Mouse (Mus musculus) brain, embryonic 14.5 days (tissue): ENCODE measurements around the gene Jade1. TPM values are rescaled to one million over a fixed set of nuclear protein-coding genes. Genes with fewer than 3 reads are reported as not detected.

Experiments used
- DNase-seq: peaks from one replicate; pipeline ENCODE4 v3.0.0-alpha.2; 2011; ENCODE audit warnings: low read depth
- CTCF ChIP-seq: fragments of 200-500 bp; IDR thresholded peaks from 2 replicates; pipeline ENCODE4 v1.5.1; 2012; ENCODE audit warnings: inconsistent platforms, mild to moderate bottlenecking, moderate library complexity, borderline replicate concordance; ENCODE audit not compliant: insufficient read depth, insufficient read length; ENCODE audit errors: extremely low read depth
- POLR2A ChIP-seq: fragments of 200-500 bp; IDR thresholded peaks from 2 replicates; pipeline ENCODE4 v1.6.1; 2012; ENCODE audit warnings: mild to moderate bottlenecking, inconsistent platforms, borderline replicate concordance; ENCODE audit not compliant: poor library complexity, insufficient read depth, insufficient read length, severe bottlenecking; ENCODE audit errors: extremely low read depth
- polyA plus RNA-seq: library from polyadenylated mRNA; depleted of rRNA; stranded (reverse); fragments of >200 nt; gene quantifications from 2 replicates; pipeline ENCODE4 v1.2.3, GENCODE M21; 2012

Gene Jade1
- polyA plus RNA-seq, 1 experiment = 12.9 TPM

DNA sequence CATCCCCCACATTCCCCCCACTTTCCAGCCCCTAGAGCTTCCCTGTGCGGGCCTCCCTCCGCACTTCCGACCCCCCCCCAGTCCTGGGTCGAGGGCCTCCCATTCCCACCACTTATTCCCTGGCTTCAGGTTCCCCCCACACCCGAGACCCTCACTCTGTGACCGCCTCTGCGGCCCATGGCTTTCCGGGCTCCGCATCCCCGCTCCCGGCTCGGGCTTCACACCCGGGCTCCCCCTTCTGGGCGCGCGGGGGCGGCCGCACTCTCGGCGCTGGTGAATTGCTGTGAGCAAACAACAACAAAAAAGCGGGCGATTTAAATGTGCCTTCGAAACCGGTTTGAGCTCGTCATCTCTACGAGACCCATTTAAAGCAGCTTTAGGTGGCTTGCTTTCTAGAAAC is 10.4 kb downstream of the Jade1 start:
- peak; percentile 94 for DNase-seq
- peak; percentile 43; the same call in 1 of the 2 replicates for TF ChIP-seq POLR2A
- peak; percentile 58 for TF ChIP-seq CTCF

DNA sequence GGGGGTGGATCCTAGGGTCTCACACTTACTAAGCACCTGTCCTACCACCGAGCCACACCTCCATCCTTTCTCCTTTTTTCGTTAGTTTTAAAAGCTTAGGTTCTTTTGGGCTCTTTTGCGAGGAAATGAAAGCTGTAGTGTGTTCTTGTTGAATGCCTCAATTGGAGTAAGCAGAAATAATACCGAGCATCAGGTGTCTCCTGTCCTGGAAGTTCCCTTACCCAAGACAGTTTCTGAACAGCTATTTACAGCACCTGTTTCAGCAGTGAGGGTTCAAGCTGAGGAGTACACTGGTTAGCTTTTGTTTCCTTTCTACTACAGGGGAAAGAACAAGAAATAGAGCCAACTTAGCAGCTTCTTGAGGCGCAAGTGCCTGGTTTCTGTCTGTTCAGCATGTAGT is 14.4 kb downstream of the Jade1 start:
- TF ChIP-seq CTCF = no peak
- no peak for TF ChIP-seq POLR2A
- DNase-seq = no peak

DNA sequence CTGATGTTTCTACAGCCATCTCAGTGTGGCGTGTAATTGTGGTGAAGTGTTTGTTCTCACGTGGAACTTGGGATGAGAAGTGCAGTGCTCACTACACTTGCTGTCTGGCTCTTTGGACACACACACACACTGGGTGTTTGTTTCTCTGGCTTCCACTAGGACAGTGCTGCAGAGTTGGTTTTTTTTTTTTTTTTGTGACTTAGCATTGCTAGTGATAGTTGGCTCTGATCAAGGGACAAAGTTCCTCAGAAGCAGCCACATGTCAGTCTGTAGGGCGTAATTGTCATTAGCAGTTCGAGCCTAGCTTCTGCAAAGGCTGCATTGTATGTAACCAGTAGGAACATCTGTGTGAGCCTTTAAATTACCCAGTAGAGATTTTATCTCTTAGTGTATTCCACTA is 16.6 kb downstream of the Jade1 start:
- no peak for TF ChIP-seq CTCF
- no peak for TF ChIP-seq POLR2A
- DNase-seq = no peak

DNA sequence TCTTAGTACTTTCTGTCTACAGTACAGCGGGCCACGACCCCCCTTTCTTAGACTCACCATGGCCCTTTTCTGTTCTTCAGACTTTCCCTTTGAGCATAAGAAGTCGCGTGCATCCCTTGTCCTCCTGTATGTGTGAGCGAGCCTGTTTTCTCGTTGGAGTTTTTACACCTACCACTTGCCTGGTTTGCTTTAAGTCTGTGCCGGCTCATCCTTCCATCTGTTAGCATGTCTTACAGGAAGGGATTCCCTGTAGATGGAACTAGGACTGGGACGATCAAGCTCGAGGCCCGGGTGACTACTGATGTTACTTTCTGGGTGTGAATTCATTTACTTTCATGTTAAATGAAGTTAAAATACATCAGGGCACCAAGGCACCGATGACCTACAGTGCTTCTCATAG is 17.4 kb downstream of the Jade1 start:
- no peak for DNase-seq
- TF ChIP-seq POLR2A (no peak), CTCF (no peak)

DNA sequence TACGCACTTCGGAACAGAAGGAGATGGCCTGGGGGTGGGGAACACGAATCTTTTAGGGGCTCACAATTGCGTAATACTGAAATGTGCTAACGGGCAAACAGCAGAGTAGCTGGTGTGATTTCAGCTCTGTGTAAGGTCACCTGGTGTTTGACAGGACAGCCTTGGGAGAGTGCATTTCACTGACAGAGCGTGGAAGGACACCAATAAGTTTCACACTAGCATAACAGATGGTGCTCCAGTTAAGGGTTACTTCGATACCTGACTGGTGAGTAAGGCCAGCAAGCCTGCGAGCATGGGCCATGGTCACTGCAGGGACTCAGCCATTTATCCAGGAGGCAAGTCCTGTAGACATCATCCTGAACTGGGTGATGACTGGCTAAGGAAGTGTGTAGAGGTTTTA is 18.7 kb downstream of the Jade1 start:
- TF ChIP-seq CTCF (no peak), POLR2A (no peak)
- DNase-seq = peak; percentile 37

DNA sequence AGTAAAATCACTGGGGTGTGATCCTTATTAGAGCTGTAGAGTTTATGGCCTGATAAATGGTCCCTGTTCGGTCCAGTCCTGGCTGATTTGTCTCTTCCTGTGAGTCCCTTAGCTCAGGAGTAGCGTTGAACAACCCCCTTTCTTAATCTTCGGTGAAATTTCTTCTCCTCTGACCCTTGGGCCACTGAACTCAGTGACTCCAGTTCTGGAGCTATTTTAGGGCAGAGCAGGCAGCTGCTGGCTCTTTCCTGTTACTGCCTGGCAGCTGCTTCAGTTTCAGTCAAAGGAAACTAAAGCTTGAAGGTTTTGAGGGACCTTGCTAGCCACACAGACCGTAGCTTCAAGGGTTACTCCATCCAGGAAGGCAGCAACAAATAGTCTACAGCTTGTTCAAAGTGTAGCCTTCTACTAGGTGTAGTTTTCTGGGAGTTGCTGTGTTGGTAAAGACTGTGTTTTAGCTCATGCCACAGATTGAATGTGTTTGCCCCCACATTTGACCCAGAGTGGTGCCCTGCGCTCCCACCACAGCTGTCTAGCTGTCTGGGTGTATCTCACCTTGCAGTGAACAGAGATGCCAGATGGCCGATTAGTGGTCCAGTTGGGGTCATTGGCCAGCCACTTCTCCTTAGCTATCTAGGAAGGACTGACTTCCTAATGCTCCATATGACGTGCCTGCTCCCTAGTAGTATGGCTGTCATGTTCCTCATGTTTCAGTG is 19.3 kb downstream of the Jade1 start:
- TF ChIP-seq POLR2A (no peak), CTCF (no peak)
- no peak for DNase-seq

DNA sequence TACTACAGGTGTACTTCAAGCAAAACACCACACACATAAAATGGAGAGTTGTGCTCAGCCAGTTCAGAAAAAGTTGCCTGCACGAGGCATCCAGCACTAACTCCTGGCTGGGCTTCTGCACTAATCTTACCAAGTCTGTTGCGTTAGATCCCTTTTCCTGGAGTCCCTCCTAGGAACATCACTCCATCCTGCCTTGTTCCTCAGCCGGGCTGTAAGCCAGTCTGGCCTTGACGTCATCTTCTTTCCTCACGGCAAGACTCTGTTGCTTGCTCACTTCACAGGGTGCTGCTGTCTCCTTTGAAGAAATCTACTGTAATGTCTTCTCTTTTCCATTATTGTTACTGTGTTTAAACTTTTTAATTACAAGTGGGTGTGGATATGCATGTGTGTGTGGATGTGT is 20.4 kb downstream of the Jade1 start:
- TF ChIP-seq POLR2A = no peak
- no peak for TF ChIP-seq CTCF
- DNase-seq = no peak

DNA sequence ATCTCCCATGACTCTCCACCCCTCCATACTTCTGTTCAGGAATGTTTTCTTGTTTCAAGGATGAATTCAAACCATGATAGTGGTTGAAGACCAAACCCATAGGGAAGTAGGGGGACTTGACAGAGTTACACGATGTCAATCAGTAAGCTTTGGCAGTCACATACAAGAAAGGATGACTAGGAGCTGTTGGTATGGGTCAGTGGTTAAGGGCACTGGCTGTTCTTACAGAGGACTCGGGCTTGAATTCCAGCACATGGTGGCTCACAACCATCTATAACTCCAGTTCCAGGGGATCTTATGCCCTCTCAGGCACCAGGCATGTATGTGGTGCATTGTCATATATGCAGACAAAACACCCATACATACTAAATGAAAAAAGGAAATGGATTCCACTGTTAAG is 21.7 kb downstream of the Jade1 start:
- no peak for DNase-seq

DNA sequence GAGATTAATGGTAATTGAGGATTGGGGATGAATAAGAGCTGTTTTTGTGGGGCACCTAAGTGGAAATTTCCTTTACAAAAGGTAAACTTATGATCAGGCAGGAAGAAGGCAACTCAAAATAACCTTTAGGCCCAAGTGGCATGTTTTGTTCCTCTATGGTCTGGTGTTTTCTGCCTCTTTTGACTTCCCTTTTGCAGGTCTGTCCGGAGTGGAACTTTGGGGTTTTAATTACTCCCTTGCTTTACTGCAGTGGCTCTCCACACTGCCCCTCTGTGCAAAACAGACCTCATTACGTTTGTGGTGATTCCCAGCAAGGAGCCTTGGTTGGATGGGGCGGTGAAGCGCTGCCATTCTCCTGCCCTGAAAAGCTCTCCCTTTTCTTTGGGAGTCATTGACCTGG is 24.3 kb downstream of the Jade1 start:
- no peak for DNase-seq
- TF ChIP-seq POLR2A = no peak
- no peak for TF ChIP-seq CTCF

More for the DNA sequence above, 21.7 kb downstream of the Jade1 start:
- no peak for TF ChIP-seq POLR2A
- TF ChIP-seq CTCF = no peak

DNA sequence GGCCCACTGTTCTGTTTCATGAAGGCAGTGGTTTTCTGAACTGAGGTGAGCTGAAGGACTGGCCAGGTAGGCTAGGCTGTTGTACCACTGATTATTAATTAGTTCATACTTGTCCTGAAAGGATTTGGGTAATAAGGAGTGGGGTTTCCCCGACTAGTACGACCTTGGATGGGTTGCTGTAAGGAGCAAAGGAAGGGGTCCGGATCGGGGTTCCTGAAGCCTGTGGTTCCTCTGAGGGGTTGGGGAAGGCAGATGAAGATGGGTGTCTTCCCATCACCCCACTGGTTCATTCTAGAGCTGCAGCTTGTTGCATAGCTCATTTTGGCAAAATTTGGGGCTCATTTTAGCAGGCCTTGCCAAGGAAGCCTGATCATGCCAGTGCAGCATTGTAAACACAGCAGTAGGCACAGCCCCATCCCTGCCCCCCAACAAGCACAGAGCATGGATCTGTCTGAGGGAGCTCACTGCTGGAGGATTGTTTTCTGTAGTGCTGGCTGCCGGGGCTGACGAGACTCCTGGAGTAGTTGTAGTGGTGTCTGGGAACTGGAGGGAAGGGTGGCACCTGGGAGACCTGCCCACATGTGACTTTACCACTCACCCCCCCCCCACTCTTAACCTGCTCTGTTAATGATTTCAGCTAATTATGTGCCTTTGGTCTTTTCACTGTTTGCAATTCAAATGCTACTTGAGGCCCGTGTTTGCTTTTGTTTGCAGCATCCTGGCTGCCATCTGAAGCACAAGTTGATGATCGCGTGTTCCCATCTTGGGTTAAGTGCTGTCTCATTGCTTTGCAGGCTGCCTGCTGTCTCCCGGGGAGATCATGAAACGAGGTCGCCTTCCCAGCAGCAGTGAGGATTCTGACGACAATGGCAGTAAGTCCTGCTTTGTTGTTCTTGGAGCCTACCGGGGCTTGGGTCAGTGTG is 25.1 kb downstream of the Jade1 start:
- no peak for TF ChIP-seq POLR2A
- TF ChIP-seq CTCF = no peak
- peak; percentile 73 for DNase-seq

DNA sequence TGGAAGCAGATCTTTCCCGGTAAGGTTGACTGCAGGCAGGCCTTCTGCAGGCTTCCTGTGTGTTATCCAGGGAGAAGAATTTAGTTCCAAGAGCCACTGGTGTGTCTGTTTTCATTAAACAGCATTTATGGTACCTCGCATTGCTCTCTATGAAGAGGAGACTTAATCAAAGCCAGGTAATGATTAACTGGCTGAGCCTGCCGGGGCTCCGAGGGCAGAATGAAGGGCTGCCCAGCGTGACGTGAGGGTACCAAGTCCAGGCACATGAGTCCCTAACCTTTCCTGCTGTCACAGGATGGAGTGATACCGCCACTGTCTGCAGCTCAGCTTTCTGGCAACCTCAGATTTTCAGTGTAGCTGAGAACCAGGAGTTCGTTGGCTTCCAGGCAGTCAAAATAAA is 25.9 kb downstream of the Jade1 start:
- DNase-seq = no peak
- no peak for TF ChIP-seq POLR2A
- no peak for TF ChIP-seq CTCF
